Mouse (Mus musculus) forebrain, embryonic 13.5 days (tissue): ENCODE results near the gene Nbeal2. TPM values are rescaled to one million over a fixed set of nuclear protein-coding genes. Genes with fewer than 3 reads are reported as not detected.

Experiments used
- ATAC-seq: fragments of 200-750 bp; cut with Nextera tagmentation; 2 replicates; pipeline ENCODE4 v1.8.0; 2017
- H3K27ac ChIP-seq: fragments of 300-500 bp; sonication (generic); 2 replicates; pipeline ENCODE4 v1.5.1; 2015; ENCODE audit warnings: inconsistent platforms, mild to moderate bottlenecking, moderate library complexity
- H3K27me3 ChIP-seq: fragments of 300-500 bp; sonication (generic); 2 replicates; pipeline ENCODE4 v1.6.1; 2015; ENCODE audit warnings: mild to moderate bottlenecking, inconsistent platforms
- H3K36me3 ChIP-seq: fragments of 300-500 bp; sonication (generic); 2 replicates; pipeline ENCODE4 v1.6.1; 2015; ENCODE audit warnings: mild to moderate bottlenecking, inconsistent platforms; ENCODE audit not compliant: poor library complexity, severe bottlenecking
- H3K4me1 ChIP-seq: fragments of 300-500 bp; sonication (generic); 2 replicates; pipeline ENCODE4 v1.6.1; 2015; ENCODE audit warnings: inconsistent platforms
- H3K4me2 ChIP-seq: fragments of 300-500 bp; sonication (generic); 2 replicates; pipeline ENCODE4 v1.6.1; 2015; ENCODE audit warnings: inconsistent platforms, mild to moderate bottlenecking, moderate library complexity
- H3K4me3 ChIP-seq: fragments of 300-500 bp; sonication (generic); 2 replicates; pipeline ENCODE4 v1.5.1; 2015; ENCODE audit warnings: mild to moderate bottlenecking, inconsistent platforms
- H3K9ac ChIP-seq: fragments of 300-500 bp; sonication (generic); 2 replicates; pipeline ENCODE4 v1.6.1; 2015; ENCODE audit warnings: mild to moderate bottlenecking, inconsistent platforms
- H3K9me3 ChIP-seq: fragments of 300-500 bp; sonication (generic); replicated peaks from 2 replicates; pipeline ENCODE4 v1.6.1; 2016; ENCODE audit warnings: inconsistent platforms
- WGBS: fragments of 180-500 bp; shearing (Covaris S2); methylation state at CpG from one replicate; pipeline ENCODE4 v1.1.7; 2015; 5-methylcytosine and 5-hydroxymethylcytosine counted together
- polyA plus RNA-seq: library from polyadenylated mRNA; unstranded; fragments of >200 nt; fragmentation: Nextera tagmentation; extraction: Ambion mirVana; gene quantifications from 2 replicates; pipeline ENCODE4 v1.2.1, GENCODE M21; 2015

Nbeal2 gene
- polyA plus RNA-seq, 1 experiment from 2014 or later = 2.1 TPM

- Histone ChIP-seq H3K27me3 (no peaks in the 10 kb centered on the region), H3K4me1 (peaks cover 26% of the 10 kb centered on the region), H3K36me3 (no peaks in the 10 kb centered on the region), H3K9ac (no peak overlapping the region), H3K4me3 (no peak overlapping the region), H3K9me3 (no peaks in the 10 kb centered on the region), H3K4me2 (no peak overlapping the region), H3K27ac (no peak overlapping the region)
- no peak for ATAC-seq
- WGBS = 91% methylated on average over 5 of the region's 5 CpGs
Measured at GRCm38 (mm10) chr9:110669785-110670184, 15.8 kb upstream of the Nbeal2 start.

- Histone ChIP-seq H3K4me2 (no peak overlapping the region), H3K36me3 (no peaks in the 10 kb centered on the region), H3K4me1 (peaks cover 25% of the 10 kb centered on the region), H3K27ac (no peak overlapping the region), H3K4me3 (no peak overlapping the region), H3K9ac (no peak overlapping the region), H3K27me3 (no peaks in the 10 kb centered on the region), H3K9me3 (no peaks in the 10 kb centered on the region)
- 92% methylated on average over 6 of the region's 6 CpGs for WGBS
- ATAC-seq = no peak
Measured at GRCm38 (mm10) chr9:110668601-110669293, 14.8 kb upstream of the Nbeal2 start.

- 77% methylated on average over 4 of the region's 4 CpGs for WGBS
- Histone ChIP-seq H3K27me3 (no peaks in the 10 kb centered on the region), H3K9ac (no peak overlapping the region), H3K9me3 (no peaks in the 10 kb centered on the region), H3K27ac (no peak overlapping the region), H3K36me3 (0 out of 2 replicates have a peak, but pooled peaks cover 2% of the 10 kb centered on the region), H3K4me3 (no peak overlapping the region), H3K4me2 (no peak overlapping the region), H3K4me1 (peaks cover 11% of the 10 kb centered on the region)
- ATAC-seq = no peak
Measured at GRCm38 (mm10) chr9:110667219-110667836, 13.4 kb upstream of the Nbeal2 start.

- WGBS = 33% methylated on average over 8 of the region's 8 CpGs
- Histone ChIP-seq H3K4me3 (no peak overlapping the region), H3K27ac (no peak overlapping the region), H3K4me1 (peaks cover 10% of the 10 kb centered on the region), H3K36me3 (0 out of 2 replicates have a peak, but pooled peaks cover 3% of the 10 kb centered on the region), H3K27me3 (no peaks in the 10 kb centered on the region), H3K9ac (no peak overlapping the region), H3K4me2 (no peak overlapping the region), H3K9me3 (no peaks in the 10 kb centered on the region)
- ATAC-seq = no peak; the same call in 1 of the 2 replicates
Measured at GRCm38 (mm10) chr9:110666374-110666773, 12.4 kb upstream of the Nbeal2 start.

GRCm38 (mm10) chr9:110665912-110666311, 12.0 kb upstream of the Nbeal2 start:
- no peaks in the 10 kb centered on the region for H3K27me3 ChIP-seq
- H3K27ac ChIP-seq = no peak overlapping the region
- 0 out of 2 replicates have a peak, but pooled peaks cover 3% of the 10 kb centered on the region for H3K36me3 ChIP-seq
- WGBS = 18% methylated on average over 4 of the region's 4 CpGs
- H3K4me1 ChIP-seq = peaks cover 10% of the 10 kb centered on the region
- H3K9me3 ChIP-seq = no peaks in the 10 kb centered on the region
- ATAC-seq = no peak
- H3K4me3 ChIP-seq = no peak overlapping the region
- H3K9ac ChIP-seq = no peak overlapping the region; the same call in 1 of the 2 replicates
- H3K4me2 ChIP-seq = no peak overlapping the region

GRCm38 (mm10) chr9:110662844-110663243, 8.9 kb upstream of the Nbeal2 start:
- H3K27me3 ChIP-seq = no peaks in the 10 kb centered on the region
- H3K4me3 ChIP-seq = no peak overlapping the region
- H3K9ac ChIP-seq = no peak overlapping the region
- 91% methylated on average over 1 of the region's 1 CpGs for WGBS
- H3K27ac ChIP-seq = no peak overlapping the region
- no peaks in the 10 kb centered on the region for H3K9me3 ChIP-seq
- peaks cover 3% of the 10 kb centered on the region; the same call in 1 of the 2 replicates for H3K36me3 ChIP-seq
- H3K4me1 ChIP-seq = peaks cover 15% of the 10 kb centered on the region
- H3K4me2 ChIP-seq = no peak overlapping the region
- no peak for ATAC-seq

- Histone ChIP-seq H3K9ac (no peak overlapping the region), H3K27me3 (no peaks in the 10 kb centered on the region), H3K9me3 (no peaks in the 10 kb centered on the region), H3K4me3 (no peak overlapping the region), H3K36me3 (peaks cover 3% of the 10 kb centered on the region; the same call in 1 of the 2 replicates), H3K27ac (no peak overlapping the region), H3K4me2 (no peak overlapping the region), H3K4me1 (peaks cover 20% of the 10 kb centered on the region)
- WGBS = 83% methylated on average over 7 of the region's 7 CpGs
- ATAC-seq = no peak
Measured at GRCm38 (mm10) chr9:110660856-110661612, 7.1 kb upstream of the Nbeal2 start.

GRCm38 (mm10) chr9:110660208-110660607, 6.2 kb upstream of the Nbeal2 start:
- ATAC-seq = no peak
- peaks cover 3% of the 10 kb centered on the region; the same call in 1 of the 2 replicates for H3K36me3 ChIP-seq
- no peak overlapping the region for H3K4me2 ChIP-seq
- H3K9me3 ChIP-seq = no peaks in the 10 kb centered on the region
- 89% methylated on average over 2 of the region's 2 CpGs for WGBS
- no peak overlapping the region for H3K9ac ChIP-seq
- no peak overlapping the region for H3K4me3 ChIP-seq
- H3K4me1 ChIP-seq = peaks cover 21% of the 10 kb centered on the region
- H3K27me3 ChIP-seq = no peaks in the 10 kb centered on the region
- no peak overlapping the region for H3K27ac ChIP-seq

- Histone ChIP-seq H3K36me3 (peaks cover 3% of the 10 kb centered on the region; the same call in 1 of the 2 replicates), H3K27ac (no peak overlapping the region), H3K4me1 (peaks cover 27% of the 10 kb centered on the region), H3K27me3 (no peaks in the 10 kb centered on the region), H3K4me3 (no peak overlapping the region), H3K4me2 (no peak overlapping the region), H3K9ac (no peak overlapping the region), H3K9me3 (no peaks in the 10 kb centered on the region)
- WGBS = 95% methylated on average over 12 of the region's 12 CpGs
- no peak for ATAC-seq
Measured at GRCm38 (mm10) chr9:110659521-110659920, 5.6 kb upstream of the Nbeal2 start.

- H3K36me3 ChIP-seq = peaks cover 3% of the 10 kb centered on the region; the same call in 1 of the 2 replicates
- peak overlapping the region; percentile 79; the same call in 1 of the 2 replicates for H3K9ac ChIP-seq
- 84% methylated on average over 12 of the region's 13 CpGs for WGBS
- peak overlapping the region; percentile 74 for H3K4me2 ChIP-seq
- no peaks in the 10 kb centered on the region for H3K9me3 ChIP-seq
- H3K4me1 ChIP-seq = peaks cover 46% of the 10 kb centered on the region
- no peak for ATAC-seq
- H3K27ac ChIP-seq = no peak overlapping the region
- peaks cover 14% of the 10 kb centered on the region for H3K27me3 ChIP-seq
- H3K4me3 ChIP-seq = peak overlapping the region; percentile 60
Measured at GRCm38 (mm10) chr9:110657474-110658078, 3.6 kb upstream of the Nbeal2 start.

- under 1% methylated on average over 52 of the region's 52 CpGs for WGBS
- peak; percentile 98 for ATAC-seq
- H3K27ac ChIP-seq = peak within 1 kb of the TSS; percentile 91
Measured at GRCm38 (mm10) chr9:110656249-110657221, 2.6 kb upstream of the Nbeal2 start, which contains the start of gene Ccdc12. TSS of gene Ccdc12 (plus strand) at chr9:110656503.

More at GRCm38 (mm10) chr9:110656249-110657221, 2.6 kb upstream of the Nbeal2 start, which contains the start of gene Ccdc12:
- H3K9ac ChIP-seq = peak within 1 kb of the TSS; percentile 79
- no peaks in the 10 kb centered on the region; the same call in 1 of the 2 replicates for H3K36me3 ChIP-seq
- peaks cover 56% of the 10 kb centered on the region for H3K4me1 ChIP-seq
- peaks cover 24% of the 10 kb centered on the region for H3K27me3 ChIP-seq
- H3K4me2 ChIP-seq = peak within 1 kb of the TSS; percentile 74
- H3K9me3 ChIP-seq = no peaks in the 10 kb centered on the region
- H3K4me3 ChIP-seq = peak within 1 kb of the TSS; percentile 60
